Mouse (Mus musculus) effector memory CD4-positive, alpha-beta T cell, adult 7 months (primary cell): Measurements from ENCODE around the gene Abcb5. TPM values are rescaled to one million over a fixed set of nuclear protein-coding genes. Genes with fewer than 3 reads are reported as not detected.

Experiments used
- polyA plus RNA-seq: library from polyadenylated mRNA; unstranded; fragments of 100-300 nt; shearing (Covaris generic); gene quantifications from one replicate; pipeline ENCODE4 v1.2.1, GENCODE M21; 2017

Gene Abcb5
- polyA plus RNA-seq = not detected

GRCm38 (mm10) chr12:118966321-118966720 is at the start of gene Abcb5:
Gene Abcb5 (minus strand): TSS chr12:118966421.

GRCm38 (mm10) chr12:118846221-118846620 is 120.0 kb downstream of the Abcb5 start, which contains the start of gene Sp8:
Gene Sp8 (plus strand): TSS chr12:118846329.

Other genes starting within 250 kb of the Abcb5 start
- gene Sp8, start 120.1 kb downstream of the Abcb5 start, polyA plus RNA-seq = not detected